In genomic region chr7:49247744-49248331, GRCm38 (mm10) we compare ENCODE assay signal across 8 mouse cellular contexts.
DNase-seq lines count a peak whose midpoint lies in the region; ATAC-seq and TF ChIP-seq lines count a peak whose summit lies in the region.

No protein-coding gene starts in this region.

- H3K4me2 ChIP-seq in hindbrain, embryonic 15.5 days: peak overlapping the region; percentile 92
- H3K4me2 ChIP-seq in midbrain, embryonic 12.5 days (replicated peaks): peak overlapping the region; percentile 94; the same call in 1 of the 2 replicates

- peak overlapping the region; percentile 71 for H3K9ac ChIP-seq in MEL (ENCODE audit: control insufficient read depth, low read depth, low read length, poor library complexity, severe bottlenecking)
- H3K9ac ChIP-seq in hindbrain, embryonic 15.5 days: peak overlapping the region; percentile 71
- no peak overlapping the region for H3K9ac ChIP-seq in midbrain, embryonic 12.5 days (replicated peaks)

- H3K4me1 ChIP-seq in MEL (ENCODE audit: control insufficient read depth in 1 of 2, insufficient read depth in 2 of 2, low read length in 2 of 2): peaks cover 15 to 46% of the 10 kb centered on the region in 2 experiments
- peaks cover 5% of the 10 kb centered on the region; the same call in 1 of the 2 replicates for H3K4me1 ChIP-seq in brown adipose tissue, adult 24 weeks (ENCODE audit: control insufficient read depth, insufficient read depth, insufficient read length, low read length)
- H3K4me1 ChIP-seq in hindbrain, embryonic 15.5 days (replicated peaks): peaks cover 68% of the 10 kb centered on the region
- H3K4me1 ChIP-seq in midbrain, embryonic 12.5 days: peaks cover 23% of the 10 kb centered on the region

- peaks cover 0 to 2% of the 10 kb centered on the region in 2 experiments; a peak in 1 of 4 replicates for H3K27me3 ChIP-seq in MEL (ENCODE audit: control insufficient read depth in 1 of 2, insufficient read depth in 2 of 2, low read length in 2 of 2)
- H3K27me3 ChIP-seq in hindbrain, embryonic 15.5 days: no peaks in the 10 kb centered on the region
- H3K27me3 ChIP-seq in midbrain, embryonic 12.5 days: peaks cover 54% of the 10 kb centered on the region

- peak; percentile 65 for DNase-seq in MEL (ENCODE audit: low read depth, low spot score)
- peak; percentile 77 for DNase-seq in gastrocnemius, adult 2 months
- peak; percentile 43 for DNase-seq in left cerebral cortex, adult 11 months (ENCODE audit: low spot score)
- no peak for DNase-seq in thymus, postnatal 10 days (ENCODE audit: low spot score in 2 of 2)
- no peak for DNase-seq in spleen, adult 12 weeks (ENCODE audit: low spot score)

- intact Hi-C loops in gastrocnemius, adult 2 months (cut with DNase I): loop anchor here (2.0 kb wide), 1 partner anchor 113 kb away; no protein-coding TSS in a partner anchor

- H3K4me3 ChIP-seq in MEL (ENCODE audit: control insufficient read depth in 1 of 2, insufficient read depth in 1 of 2, low read depth in 2 of 2, low read length in 2 of 2): peak overlapping the region; percentile 48 to 75
- H3K4me3 ChIP-seq in brown adipose tissue, adult 24 weeks (ENCODE audit: insufficient read depth, low read depth, low read length): peak overlapping the region; percentile 62
- H3K4me3 ChIP-seq in gastrocnemius, adult 2 months: peak overlapping the region; percentile 73
- H3K4me3 ChIP-seq in hindbrain, embryonic 15.5 days: peak overlapping the region; percentile 63
- no peak overlapping the region for H3K4me3 ChIP-seq in midbrain, embryonic 12.5 days

- peaks cover 0 to 40% of the 10 kb centered on the region in 2 experiments; a peak in 2 of 4 replicates for H3K36me3 ChIP-seq in MEL (ENCODE audit: control insufficient read depth in 1 of 2, insufficient read depth in 2 of 2, low read length in 2 of 2)
- no peaks in the 10 kb centered on the region for H3K36me3 ChIP-seq in hindbrain, embryonic 15.5 days
- H3K36me3 ChIP-seq in midbrain, embryonic 12.5 days: no peaks in the 10 kb centered on the region

- no peaks in the 10 kb centered on the region for H3K9me3 ChIP-seq in MEL (replicated peaks; ENCODE audit: insufficient read depth, low read length)
- H3K9me3 ChIP-seq in hindbrain, embryonic 15.5 days: no peaks in the 10 kb centered on the region
- H3K9me3 ChIP-seq in midbrain, embryonic 12.5 days: no peaks in the 10 kb centered on the region

- TF ChIP-seq EP300 in MEL (IDR thresholded peaks at IDR 0.05; ENCODE audit: low read depth in 1 of 2, low read length in 2 of 2): no peak

- TF ChIP-seq POLR2A in MEL (IDR thresholded peaks at IDR 0.05; ENCODE audit: control insufficient read depth in 1 of 2, insufficient read depth in 1 of 2, low read depth in 1 of 2, low read length in 2 of 2, poor library complexity in 1 of 2): no peak

- TF ChIP-seq RAD21 in MEL (IDR thresholded peaks at IDR 0.05; ENCODE audit: low read depth, low read length): no peak

- WGBS in hindbrain, embryonic 15.5 days: 19% methylated on average over 8 of the region's 8 CpGs
- WGBS in midbrain, embryonic 12.5 days: 46% methylated on average over 8 of the region's 8 CpGs

- H3K27ac ChIP-seq in MEL (ENCODE audit: control insufficient read depth, low read depth, low read length): no peak overlapping the region
- H3K27ac ChIP-seq in brown adipose tissue, adult 24 weeks (replicated peaks; ENCODE audit: low read depth, low read length): peak overlapping the region; percentile 67
- peak overlapping the region; percentile 82 for H3K27ac ChIP-seq in gastrocnemius, adult 2 months
- peak overlapping the region; percentile 86 for H3K27ac ChIP-seq in hindbrain, embryonic 15.5 days (replicated peaks)
- no peak overlapping the region for H3K27ac ChIP-seq in midbrain, embryonic 12.5 days (replicated peaks)

- no peak for TF ChIP-seq CTCF in MEL (IDR thresholded peaks at IDR 0.05 in 2 of 3, conservative IDR thresholded peaks at IDR 0.05 in 1 of 3; ENCODE audit: control insufficient read depth in 1 of 3, insufficient read depth in 1 of 3, low read depth in 2 of 3, low read length in 3 of 3, poor library complexity in 1 of 3, severe bottlenecking in 1 of 3)
- peak; percentile 8; the same call in 1 of the 2 replicates for TF ChIP-seq CTCF in gastrocnemius, adult 2 months (IDR thresholded peaks at IDR 0.05)

- ATAC-seq in hindbrain, embryonic 15.5 days (ENCODE audit: low FRiP score, low read depth): no peak
- ATAC-seq in midbrain, embryonic 12.5 days (ENCODE audit: low FRiP score, low read depth): no peak

- peaks cover 4% of the 10 kb centered on the region for H3K79me2 ChIP-seq in MEL (ENCODE audit: control insufficient read depth, insufficient read depth, low read length, poor library complexity)

TF ChIP-seq in MEL, 35 proteins besides CTCF, POLR2A, EP300 and RAD21:
- TF ChIP-seq ELF1 (IDR thresholded peaks at IDR 0.05; ENCODE audit: low read depth, low read length): no peak
- TF ChIP-seq SIN3A (IDR thresholded peaks at IDR 0.05; ENCODE audit: low read length): 0 out of 2 replicates have a peak, but pooled peaks have one; percentile 28
- TF ChIP-seq TBP (IDR thresholded peaks at IDR 0.05; ENCODE audit: low read depth, low read length): no peak
- TF ChIP-seq MEF2A (IDR thresholded peaks at IDR 0.05; ENCODE audit: extremely low read depth, insufficient replicate concordance, low read depth, low read length, poor library complexity, severe bottlenecking): no peak
- TF ChIP-seq POLR2AphosphoS5 (IDR thresholded peaks at IDR 0.05; ENCODE audit: borderline replicate concordance, low read depth, low read length): no peak
- TF ChIP-seq MXI1 (IDR thresholded peaks at IDR 0.05; ENCODE audit: low read depth, low read length): no peak
- TF ChIP-seq GABPA (IDR thresholded peaks at IDR 0.05; ENCODE audit: low read depth, low read length): no peak

Comparison
In these comparisons a context has a peak if more than half of its experiments do, and no peak if none do; other contexts are left out.
1. DNase-seq: peak in MEL (single experiment), gastrocnemius, adult 2 months (single experiment) and left cerebral cortex, adult 11 months (single experiment); none in thymus, postnatal 10 days (0 of 2) and spleen, adult 12 weeks (single experiment).
2. H3K27ac ChIP-seq: peak in brown adipose tissue, adult 24 weeks (single experiment), gastrocnemius, adult 2 months (single experiment) and hindbrain, embryonic 15.5 days (single experiment); none in MEL (single experiment) and midbrain, embryonic 12.5 days (single experiment).